Mouse (Mus musculus) thymus, adult 2 months (tissue): Measurements from ENCODE around the gene Cib1.

Source experiments
- CTCF ChIP-seq: fragments of 200-500 bp; IDR thresholded peaks from 2 replicates; pipeline ENCODE4 v1.5.1; 2012; ENCODE audit warnings: mild to moderate bottlenecking, control low read depth, low read length, moderate library complexity, borderline replicate concordance; ENCODE audit not compliant: control insufficient read depth, poor library complexity, insufficient read depth; ENCODE audit errors: extremely low read depth
- POLR2A ChIP-seq: fragments of 200-500 bp; IDR thresholded peaks from 2 replicates; pipeline ENCODE4 v1.6.1; 2012; ENCODE audit warnings: mild to moderate bottlenecking, low read length, control low read depth, moderate library complexity; ENCODE audit not compliant: control insufficient read depth, poor library complexity, insufficient read depth; ENCODE audit errors: extremely low read depth

GRCm38 (mm10) chr7:80216566-80216965 lies 16.0 kb downstream of the Cib1 start:
- TF ChIP-seq CTCF (no peak), POLR2A (no peak)
